Mouse (Mus musculus): ENCODE measurements around the gene Utrn. TPM values are rescaled to one million over a fixed set of nuclear protein-coding genes. Genes with fewer than 3 reads are reported as not detected.

Gene Utrn
- total RNA-seq, 2 experiments from 2014 or later, result 17.2 to 28.2 TPM

DNA sequence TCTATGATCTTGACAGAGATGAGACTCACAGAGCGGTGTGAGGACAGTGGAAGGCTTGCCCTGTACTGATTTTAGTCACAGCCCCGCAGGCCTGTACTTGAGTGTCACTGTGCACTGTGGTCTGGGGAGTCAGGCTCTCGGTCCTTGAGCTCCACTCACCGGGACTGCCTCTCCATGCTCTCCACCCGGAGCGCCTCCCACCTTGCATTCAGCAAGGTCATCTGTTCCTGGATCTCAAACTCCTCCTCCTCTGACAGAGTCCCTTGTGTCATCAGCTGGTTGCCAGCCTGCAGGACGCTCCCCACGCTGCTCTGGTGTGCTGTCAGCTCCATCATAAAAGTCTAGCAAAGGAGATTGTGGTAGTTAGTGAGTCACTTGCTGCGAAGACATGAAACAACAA lies 131.2 kb downstream of the Utrn start:
- ATAC-seq (replicated peaks; ENCODE audit: poor library complexity), result no peak

DNA sequence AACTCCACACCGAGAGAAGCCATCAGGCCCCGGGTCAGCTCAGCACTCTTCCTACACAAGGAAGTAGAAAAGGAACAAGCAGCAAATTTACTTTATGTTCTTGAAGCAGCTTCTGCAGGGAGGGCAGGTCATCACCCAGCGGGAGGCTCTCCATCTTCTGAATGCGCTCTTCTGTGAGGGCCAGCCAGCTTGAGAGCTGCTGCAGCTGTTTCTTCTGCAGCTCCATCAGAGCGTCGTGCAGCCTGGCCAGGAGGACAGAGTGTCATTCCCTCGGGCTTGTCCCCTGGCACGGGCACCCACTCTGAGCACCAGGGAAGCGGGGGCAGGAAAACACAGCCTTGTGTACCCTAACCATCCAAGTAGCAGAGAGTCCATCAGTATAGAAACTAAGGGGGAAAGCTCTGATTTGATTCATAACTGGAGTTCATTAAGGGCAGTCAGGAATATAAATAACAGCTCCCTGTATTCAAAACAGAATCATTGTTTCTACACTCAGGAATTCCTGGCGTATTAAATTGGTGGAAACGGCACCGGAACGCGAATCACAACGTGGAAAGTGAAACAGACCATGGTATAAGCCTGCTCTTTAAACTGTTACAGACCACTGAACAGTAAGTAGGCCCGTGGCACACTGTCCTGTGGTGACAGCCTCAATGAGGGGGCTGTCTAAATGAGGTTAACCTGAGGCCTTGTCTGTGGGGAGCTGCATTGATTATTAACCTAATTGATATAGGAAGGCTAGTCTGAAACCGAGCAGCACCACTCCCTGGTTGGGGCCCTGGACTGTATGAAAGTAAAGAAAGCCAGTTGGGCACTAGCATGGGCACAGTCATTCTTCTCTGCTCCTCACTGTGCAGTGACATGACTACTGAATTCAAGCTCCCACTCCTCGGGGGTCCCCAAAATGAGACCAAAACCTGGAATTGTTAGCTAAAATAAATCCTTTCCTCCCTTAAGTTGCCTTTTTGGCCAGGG lies 132.0 kb downstream of the Utrn start:
- ATAC-seq (replicated peaks; ENCODE audit: poor library complexity), result no peak

DNA sequence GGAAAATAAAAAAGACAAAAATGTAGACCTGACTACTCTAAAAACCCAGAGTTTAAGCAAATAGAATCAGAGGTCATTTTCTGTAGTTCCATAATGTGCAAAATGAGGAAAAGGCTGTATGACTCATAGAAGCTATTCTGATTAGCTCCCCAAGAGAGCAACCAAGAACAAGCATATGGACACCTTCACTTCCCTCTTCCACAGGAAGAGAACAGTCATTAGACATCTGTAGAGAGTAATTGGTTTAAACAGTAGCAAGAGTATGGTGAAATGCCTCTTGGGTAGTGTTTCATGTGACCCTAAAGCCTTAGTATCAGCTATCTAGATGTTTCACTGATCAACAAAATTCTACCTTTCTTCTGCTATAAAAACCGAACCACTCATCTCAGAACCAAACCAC lies 133.5 kb downstream of the Utrn start:
- ATAC-seq (replicated peaks; ENCODE audit: poor library complexity), result peak; percentile 87

DNA sequence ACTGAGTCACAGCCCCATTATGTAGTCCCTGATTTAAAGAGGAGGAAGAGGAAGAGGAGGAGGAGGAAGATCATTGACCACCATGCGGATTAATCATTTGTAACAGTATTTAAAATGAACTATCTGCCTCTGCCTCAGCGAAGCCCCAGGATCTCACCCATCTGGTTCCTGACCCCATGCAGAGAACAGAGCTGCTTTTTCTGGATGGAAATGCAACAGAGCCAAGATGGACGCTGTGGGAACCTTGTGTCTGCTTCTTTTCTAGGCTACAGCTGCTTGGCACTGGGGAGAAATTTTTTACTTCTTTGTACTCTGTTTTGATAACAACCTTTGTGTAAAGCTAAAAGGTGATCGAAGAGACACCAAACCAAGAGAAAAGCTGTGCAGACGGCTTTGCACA lies 137.7 kb downstream of the Utrn start:
- no peak for ATAC-seq (replicated peaks; ENCODE audit: poor library complexity)

DNA sequence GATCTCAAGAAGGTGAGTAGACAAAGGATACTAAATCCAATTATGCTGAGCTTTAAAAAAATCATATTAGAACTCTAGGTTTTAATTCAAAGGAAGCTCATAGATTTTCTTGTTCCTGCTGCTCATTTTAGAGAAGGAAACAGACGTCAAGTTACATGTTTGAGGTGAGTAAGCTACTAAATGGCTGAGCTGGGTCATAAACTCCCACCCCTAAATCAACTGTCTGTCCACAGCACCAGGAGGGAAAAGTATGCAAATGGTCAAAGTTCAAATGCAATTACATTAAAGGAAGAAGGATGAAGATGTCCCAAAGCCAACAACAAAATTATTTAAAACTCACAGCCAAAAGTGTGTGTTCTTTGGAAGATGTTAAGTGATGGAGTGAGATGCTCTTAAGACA lies 139.5 kb downstream of the Utrn start:
- ATAC-seq (replicated peaks; ENCODE audit: poor library complexity), result no peak

DNA sequence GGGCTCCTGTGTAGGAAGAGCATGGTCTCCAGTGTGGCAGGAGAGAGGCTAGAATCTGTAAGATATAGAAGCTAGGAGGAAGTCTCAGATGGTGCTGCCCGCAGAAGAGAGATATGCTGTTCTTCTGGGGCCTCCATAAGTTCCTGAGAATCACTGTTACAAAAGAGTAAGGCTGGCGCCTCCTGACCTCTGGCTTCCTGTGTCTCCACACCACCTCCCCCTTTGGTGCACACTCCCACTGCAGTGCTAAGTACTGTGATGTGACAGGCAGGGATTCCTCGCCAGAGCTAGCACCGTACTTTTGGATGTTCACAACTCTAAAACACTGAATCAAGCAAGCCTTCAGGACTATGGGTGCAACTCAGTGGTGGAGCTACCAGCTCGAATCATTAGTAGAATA lies 140.1 kb downstream of the Utrn start:
- ATAC-seq (replicated peaks; ENCODE audit: poor library complexity), result peak; percentile 90

DNA sequence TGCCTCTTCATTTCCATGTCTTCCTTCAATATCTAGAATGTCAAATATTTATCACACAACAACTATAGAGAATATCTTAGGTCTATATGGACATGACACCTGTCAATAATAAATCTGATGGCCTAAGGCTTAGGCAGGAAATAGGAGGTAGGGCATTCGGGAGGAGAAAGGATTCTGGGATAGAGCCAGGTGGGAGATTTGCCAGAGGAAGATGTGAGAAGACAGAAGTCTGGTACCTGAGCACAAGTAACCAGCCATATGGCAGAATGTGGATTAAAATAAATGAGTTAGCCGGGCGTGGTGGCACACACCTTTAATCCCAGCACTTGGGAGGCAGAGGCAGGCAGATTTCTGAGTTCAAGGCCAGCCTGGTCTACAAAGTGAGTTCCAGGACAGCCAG lies 141.3 kb downstream of the Utrn start:
- ATAC-seq (replicated peaks; ENCODE audit: poor library complexity), result no peak

DNA sequence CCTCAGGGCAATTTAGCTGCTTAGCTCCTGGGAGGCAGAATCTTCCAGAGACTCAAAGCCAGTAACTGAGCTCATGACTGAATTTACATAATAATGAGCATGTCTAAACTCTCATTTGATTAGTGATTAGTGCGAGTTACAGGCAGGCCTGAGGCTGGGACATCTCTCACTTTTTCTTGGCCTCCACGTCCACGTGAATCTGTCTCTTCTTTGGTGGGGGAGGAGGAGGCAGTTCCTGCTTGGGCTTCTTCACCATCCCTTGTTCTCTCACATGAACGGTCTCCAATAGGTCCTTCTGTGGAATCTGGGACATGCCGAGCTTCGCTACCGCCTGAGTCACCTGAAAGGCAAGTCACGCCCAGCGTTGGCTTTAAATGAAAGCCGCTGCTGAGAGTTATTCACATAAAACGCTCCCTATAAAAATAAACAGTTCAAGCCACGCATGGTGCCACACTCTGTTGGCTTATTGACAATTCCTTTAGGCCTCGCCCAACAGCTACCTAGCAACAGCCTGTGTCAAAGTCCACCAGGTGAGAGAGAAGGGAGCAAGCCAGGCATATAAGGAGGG lies 143.0 kb downstream of the Utrn start:
- ATAC-seq (replicated peaks; ENCODE audit: poor library complexity), result no peak

DNA sequence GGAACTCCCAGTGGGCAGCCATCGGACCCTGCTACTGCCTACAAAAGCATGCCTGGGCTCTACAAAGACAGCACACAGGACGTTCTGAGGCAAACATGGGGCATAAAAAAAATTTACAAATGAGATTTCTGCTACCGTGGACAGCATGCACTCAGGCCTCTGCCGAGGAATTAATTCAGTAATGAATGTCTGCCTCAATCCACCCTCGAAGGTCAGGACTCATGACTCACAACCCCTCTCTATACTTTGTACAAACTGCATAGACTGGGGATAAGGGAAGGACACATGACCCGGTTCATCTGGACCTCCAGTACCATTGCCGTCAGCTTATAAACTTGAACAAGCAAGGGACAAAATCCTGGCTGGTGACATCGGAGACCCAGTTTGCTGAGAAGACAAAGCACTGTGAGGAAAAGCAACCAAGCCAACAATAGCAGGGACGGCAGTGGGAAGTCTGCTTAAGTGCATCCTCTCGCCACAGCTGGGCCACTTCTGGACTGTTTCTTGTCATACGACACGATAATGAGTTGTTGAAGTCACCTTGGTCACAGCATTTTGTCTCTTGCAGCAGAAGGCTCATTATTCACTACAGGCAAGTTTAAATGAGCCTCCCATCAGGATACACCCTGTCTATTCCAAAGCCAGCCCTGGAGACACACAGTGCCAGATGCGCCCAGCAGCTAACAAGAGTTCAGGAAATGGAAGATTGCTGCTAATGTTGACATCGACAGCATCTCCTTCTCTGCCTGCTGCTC lies 144.7 kb downstream of the Utrn start:
- no peak for ATAC-seq (replicated peaks; ENCODE audit: poor library complexity)

DNA sequence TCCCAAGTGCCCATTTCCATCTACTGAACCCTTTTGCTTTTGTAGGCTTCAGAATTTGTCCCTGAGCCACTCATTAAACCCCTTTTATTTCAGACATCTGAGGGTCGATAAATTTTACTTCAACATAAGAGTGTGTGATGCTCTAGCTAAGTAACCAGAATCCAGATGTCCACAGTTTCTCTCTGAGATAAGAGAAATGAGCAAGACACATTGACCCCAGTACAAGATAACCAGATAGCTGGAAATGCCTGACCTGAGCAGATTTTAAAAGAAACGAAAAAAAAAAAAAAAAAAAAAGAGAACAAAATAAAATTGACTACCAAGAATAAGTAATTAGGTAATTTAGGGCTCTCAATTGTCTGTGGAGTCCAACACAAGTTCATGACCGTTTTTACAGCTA lies 145.9 kb downstream of the Utrn start:
- peak; percentile 85 for ATAC-seq (replicated peaks; ENCODE audit: poor library complexity)

DNA sequence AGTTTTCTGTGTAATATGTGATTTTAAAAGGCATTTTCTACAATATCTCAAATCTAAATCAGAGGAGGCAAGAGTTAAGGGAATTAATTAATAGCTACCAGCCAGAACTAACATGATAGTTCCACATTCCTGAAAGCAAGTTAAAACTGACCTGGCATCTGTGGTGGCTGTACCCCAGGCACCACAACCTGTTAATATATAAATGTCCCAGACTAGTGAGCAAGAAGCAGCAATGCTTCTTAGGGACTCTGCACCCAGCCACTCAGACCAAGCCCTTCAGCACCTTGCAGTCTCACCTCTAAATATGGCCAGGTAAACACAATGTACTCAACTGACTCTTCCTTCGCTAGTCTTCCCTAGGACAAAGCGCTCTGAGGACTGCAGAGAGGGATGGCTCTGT lies 147.1 kb downstream of the Utrn start:
- no peak for ATAC-seq (replicated peaks; ENCODE audit: poor library complexity)

DNA sequence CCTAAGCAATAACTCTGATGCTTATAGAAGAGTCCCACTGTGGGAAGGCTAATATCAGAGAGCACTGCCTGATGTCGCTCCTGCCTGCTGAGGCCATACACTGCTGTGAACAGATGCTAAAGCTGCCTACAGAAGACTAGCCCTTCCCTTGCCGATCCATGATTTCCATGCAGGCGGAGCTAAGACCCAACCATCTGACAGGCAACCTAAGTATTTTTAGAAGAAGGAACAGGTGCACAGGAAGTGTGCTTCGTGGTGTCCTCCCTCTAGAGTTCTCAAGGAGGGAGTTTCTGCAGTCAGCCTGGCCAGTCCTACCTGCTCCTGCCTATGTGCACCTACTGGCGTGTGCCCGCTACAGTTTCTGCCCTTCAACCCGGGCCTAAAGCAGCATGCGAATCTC lies 150.8 kb downstream of the Utrn start:
- no peak for ATAC-seq (replicated peaks; ENCODE audit: poor library complexity)

DNA sequence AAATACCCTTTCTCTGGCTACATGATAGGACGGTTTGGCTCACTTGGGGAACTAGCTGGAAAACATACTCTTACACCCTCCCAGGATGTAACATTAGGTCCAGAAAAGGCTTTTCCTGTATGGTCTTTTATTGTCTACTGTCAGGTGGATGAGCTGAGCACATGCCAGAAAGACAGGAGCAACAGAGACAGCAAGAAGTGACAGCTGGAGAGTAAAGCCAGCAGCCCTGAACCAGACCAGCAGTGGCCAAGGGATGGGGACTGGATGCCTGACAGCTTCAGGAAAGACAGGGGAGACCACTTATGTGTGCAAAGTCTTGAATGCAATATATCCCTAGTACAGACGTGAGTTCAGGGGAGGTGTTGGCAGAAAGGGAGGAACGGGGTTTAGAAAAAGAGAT lies 151.8 kb downstream of the Utrn start:
- no peak for ATAC-seq (replicated peaks; ENCODE audit: poor library complexity)

DNA sequence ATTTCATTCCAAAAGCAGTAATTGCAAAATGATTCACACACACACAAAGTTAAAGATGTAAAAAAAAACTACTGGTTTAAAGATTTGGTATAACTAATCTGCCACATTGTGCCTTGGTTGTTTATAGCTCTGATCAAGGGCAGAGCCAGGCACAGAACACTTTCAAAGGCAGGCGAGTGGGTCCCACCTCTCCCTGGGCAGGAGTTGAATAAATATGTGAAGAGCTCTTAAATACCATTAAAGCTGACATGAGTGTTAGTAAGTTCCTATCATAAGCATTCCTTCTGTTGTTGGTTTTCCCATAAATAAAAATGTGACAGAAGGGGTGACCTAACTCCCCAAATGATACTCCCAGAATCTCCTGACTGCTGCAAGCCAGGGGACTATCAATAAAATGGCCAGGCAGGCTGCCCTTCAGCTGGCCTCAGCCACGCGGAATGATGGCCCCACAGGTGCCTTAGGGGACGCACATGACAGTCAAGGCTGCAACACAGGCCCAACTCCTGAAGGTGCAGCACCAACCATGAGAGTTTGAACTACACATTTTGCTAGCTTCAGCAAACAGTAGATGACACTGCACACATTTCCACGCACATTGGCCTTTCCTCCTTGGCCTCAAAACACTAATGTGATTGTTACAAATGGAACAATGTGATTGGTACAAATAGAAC lies 152.4 kb downstream of the Utrn start:
- ATAC-seq (replicated peaks; ENCODE audit: poor library complexity), result no peak

DNA sequence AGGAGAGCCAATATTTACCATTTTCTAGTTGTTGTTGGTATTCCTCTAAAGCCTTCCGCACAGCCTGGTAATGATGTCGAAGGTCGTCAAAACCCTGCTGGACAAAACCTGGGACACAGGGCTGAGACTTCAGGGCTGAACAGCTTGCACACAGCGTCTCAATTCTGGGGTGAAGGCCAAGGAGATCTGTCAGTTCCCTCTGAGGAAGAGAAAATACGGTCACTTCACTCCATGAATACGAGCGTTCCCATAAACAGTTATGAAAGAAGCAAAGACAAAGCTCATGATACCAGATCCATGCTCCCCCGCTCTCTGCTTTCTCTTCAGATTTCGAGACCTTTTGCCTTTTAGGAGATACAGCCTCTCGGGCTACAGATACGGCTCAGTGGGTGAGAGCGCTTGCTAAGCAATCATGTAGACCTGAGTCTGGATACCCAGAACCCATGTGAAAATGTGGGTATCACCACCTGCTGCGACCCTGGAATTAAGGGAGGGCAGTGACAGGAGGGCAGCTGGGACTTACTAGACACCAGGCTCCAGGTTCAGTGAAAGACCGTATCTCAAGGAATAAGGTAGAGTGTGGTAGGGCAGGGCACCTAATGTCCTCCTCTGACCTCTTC lies 155.8 kb downstream of the Utrn start:
- no peak for ATAC-seq (replicated peaks; ENCODE audit: poor library complexity)

DNA sequence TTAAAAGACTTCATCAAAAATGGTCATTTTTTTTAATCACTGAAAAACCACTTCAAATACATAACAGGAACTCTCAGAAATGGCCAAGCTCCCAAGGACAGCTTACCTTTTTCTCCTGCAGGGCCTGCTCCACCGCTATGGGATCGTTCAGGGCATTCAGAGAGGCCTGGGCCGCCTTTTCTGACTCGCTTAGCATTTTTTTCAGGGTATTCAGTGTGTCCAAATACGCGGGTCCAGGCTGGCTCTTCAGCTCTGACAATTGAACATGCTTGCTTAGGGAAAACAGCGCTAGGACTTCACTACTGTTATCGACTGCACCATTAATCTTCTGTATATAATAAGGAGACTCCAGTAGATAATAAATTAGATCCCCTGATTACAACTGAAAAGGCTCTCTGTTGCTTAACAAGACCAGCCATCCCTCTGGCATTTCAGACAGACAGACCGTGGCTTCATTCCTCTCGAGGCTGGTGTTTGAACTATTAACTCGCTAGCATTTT lies 157.8 kb downstream of the Utrn start:
- ATAC-seq (replicated peaks; ENCODE audit: poor library complexity), result no peak

DNA sequence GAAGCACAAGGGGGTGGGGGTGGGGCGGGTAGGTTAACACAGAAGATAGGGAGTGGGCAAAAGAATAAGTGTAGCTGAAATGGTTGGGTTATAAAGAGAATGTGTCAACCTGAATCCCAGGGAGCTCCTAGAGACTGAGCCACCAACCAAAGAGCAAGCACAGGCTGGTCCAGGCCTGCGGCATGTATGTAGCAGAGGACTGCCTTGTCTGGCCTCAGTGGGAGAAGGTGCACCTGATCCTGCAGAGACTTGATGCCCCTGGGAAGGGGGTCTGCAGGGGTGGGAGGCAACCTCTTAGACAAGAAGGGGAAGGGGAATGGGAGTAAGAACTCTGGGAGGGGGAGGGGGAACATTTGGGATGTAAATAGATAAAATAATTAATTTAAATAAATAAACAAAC lies 162.6 kb downstream of the Utrn start:
- ATAC-seq (replicated peaks; ENCODE audit: poor library complexity), result no peak

DNA sequence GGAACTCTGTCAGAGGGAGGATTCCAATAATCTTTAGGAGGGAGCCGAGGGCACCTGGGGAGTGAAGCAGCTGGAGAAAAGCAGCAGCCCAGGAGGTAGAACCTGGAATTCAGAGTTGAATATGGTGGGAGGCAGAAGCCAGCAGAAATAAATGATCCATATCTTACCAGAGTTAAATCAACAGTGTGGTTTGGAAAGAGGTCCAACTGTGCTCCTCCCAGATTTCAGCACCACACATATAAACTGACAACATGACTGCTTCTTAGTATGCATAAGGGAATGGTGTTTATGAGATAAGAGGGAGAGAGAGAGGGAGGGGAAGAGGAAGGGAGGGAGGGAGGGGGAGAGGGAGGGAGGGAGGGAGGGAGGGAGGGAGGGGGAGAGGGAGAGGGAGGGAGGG lies 163.2 kb downstream of the Utrn start:
- peak; percentile 26; the same call in 1 of the 2 replicates for ATAC-seq (replicated peaks; ENCODE audit: poor library complexity)

DNA sequence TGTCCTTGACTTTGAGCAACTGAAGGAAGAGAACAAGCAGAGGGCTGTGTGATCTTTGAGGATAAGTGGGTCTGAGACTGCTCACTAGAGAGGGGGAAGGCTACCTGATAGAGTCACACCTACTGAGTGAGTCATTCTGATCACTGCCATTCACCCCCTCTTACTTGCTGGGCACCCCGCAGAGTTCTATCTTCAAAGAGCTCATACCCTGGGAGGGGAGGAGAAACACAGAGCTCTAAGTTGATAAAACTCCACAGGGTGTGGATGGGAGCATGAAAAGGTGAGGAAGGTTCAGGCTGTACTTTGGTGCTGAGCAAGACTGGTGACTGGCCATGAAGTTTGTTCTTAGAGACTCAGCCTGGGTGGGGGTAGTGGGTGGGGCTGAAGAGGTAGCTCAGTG lies 164.9 kb downstream of the Utrn start:
- no peak for ATAC-seq (replicated peaks; ENCODE audit: poor library complexity)

DNA sequence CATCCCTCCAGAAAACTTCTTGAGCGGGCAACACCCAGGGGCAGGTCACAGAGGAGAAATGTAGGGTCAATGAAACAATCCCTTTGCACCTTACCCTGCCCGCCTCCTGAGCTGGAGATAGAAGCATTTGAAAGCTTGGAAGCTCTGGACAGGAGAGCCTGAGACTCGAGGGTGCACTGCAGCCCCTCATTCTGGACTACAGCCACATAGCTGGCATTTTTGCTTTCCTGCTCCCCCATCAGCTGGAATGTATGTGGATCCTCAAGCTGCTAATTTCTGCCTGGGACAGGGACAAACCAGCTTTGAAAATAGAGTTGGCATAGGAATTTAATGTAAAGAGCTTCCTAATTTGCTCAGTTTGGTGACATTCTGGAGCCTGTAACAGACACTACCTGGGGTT lies 165.6 kb downstream of the Utrn start:
- ATAC-seq (replicated peaks; ENCODE audit: poor library complexity), result no peak

DNA sequence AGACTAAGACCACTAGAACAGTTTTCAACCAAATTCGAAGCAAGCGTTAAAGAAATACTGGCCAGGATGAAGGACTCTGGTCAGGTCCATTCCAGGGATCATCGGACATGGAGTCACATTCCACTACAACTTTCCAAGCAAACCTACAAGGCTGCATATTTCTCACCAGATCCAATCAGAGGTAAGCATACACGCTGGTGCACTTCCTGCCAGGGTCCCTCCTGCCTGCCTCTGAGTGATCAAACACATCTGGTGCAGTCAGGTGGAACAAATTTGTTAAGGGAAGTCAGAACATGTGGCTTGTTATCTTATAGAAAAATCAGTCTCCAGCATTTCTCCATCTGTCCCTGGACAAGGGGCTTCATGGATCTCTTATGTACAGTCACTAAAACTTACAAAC lies 167.0 kb downstream of the Utrn start:
- ATAC-seq (replicated peaks; ENCODE audit: poor library complexity), result no peak

All from megakaryocyte progenitor cell, adult 5-6 weeks (primary cell).